Mouse (Mus musculus) heart, adult 2 months (tissue): ENCODE results near the gene Mgea5.

Experiments used
- CTCF ChIP-seq: fragments of 200-600 bp; IDR thresholded peaks from 2 replicates; pipeline ENCODE4 v1.8.1; 2022; ENCODE audit warnings: antibody characterized with exemption, mild to moderate bottlenecking, moderate library complexity
- EP300 ChIP-seq: fragments of 200-500 bp; IDR thresholded peaks from 2 replicates; pipeline ENCODE4 v1.6.1; 2011; ENCODE audit warnings: low read depth, low read length, control low read depth; ENCODE audit not compliant: insufficient read depth
- POLR2A ChIP-seq: fragments of 200-500 bp; IDR thresholded peaks from 2 replicates; pipeline ENCODE4 v1.6.1; 2011; ENCODE audit warnings: mild to moderate bottlenecking, low read depth, low read length, control low read depth; ENCODE audit not compliant: insufficient read depth

DNA sequence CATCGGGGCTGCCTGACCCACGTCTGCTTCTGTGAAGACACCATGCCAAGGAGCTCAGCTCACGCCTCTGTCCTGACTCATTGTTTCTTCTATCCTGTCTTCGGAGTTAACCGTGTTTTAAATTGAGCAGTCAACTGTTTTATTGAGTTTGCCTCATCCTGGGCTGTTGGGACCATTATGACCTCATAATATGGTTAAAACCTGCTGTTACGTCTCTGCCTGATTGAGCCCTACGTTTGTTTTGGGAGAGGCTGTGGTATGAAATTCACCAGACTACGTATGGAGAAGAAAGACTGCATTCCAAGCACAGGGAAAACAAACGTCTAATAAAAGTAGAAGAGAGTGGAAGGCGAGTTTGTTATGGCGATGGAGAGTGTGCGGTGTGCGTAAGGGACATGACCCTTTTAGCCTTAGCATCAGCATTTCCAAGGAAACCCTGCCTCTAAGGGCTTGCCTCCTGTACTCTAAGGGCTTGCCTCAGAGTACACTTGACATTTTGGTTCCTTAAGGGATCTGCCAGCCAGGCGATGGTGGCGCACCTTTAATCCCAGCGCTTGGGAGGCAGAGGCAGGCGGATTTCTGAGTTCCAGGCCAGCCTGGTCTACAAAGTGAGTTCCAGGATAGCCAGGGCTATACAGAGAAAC, 418 bp upstream of the Mgea5 start:
- TF ChIP-seq CTCF (no peak), POLR2A (no peak; the same call in 1 of the 2 replicates), EP300 (no peak)
